Mouse (Mus musculus): Measurements from ENCODE around the gene Zbtb45. TPM values are rescaled to one million over a fixed set of nuclear protein-coding genes. Genes with fewer than 3 reads are reported as not detected.

Gene Zbtb45
- total and polyA plus RNA-seq, 3 experiments = 6.7 to 17.1 (median 9.5) TPM

GRCm38 (mm10) chr7:13056913-13057700, 47.3 kb upstream of the Zbtb45 start:
- Histone ChIP-seq H3K36me3 (replicated peaks in 1 of 2; ENCODE audit: control insufficient read depth in 1 of 2, insufficient read depth in 1 of 2, low read length in 1 of 2) (no peaks in the 10 kb centered on the region), H3K9me3 (replicated peaks; ENCODE audit: low read length) (no peaks in the 10 kb centered on the region), H3K27ac (ENCODE audit: insufficient read depth, low read depth) (no peak overlapping the region), H3K9ac (ENCODE audit: insufficient read depth, low read depth) (no peak overlapping the region), H3K4me3 (replicated peaks in 1 of 3; ENCODE audit: low read depth in 2 of 3, low read length in 2 of 3, poor library complexity in 1 of 3) (no peak overlapping the region), H3K4me1 (ENCODE audit: control insufficient read depth in 1 of 2, insufficient read depth in 2 of 2) (peaks cover 0 to 10% of the 10 kb centered on the region in 2 experiments; a peak in 1 of 4 replicates), H3K79me2 (replicated peaks; ENCODE audit: control insufficient read depth, extremely low read depth, insufficient read depth, poor library complexity, severe bottlenecking) (no peaks in the 10 kb centered on the region), H3K4me2 (ENCODE audit: insufficient read depth, low read depth, poor library complexity, severe bottlenecking) (no peak overlapping the region), H3K27me3 (replicated peaks) (peaks cover 35% of the 10 kb centered on the region)
- peak in 1 of 2 experiments; percentile 49; a peak in 2 of 4 replicates for TF ChIP-seq CTCF (conservative IDR thresholded peaks at IDR 0.05 in 1 of 2, IDR thresholded peaks at IDR 0.05 in 1 of 2; ENCODE audit: low read depth in 2 of 2, low read length in 2 of 2)
- TF ChIP-seq ELF1 (IDR thresholded peaks at IDR 0.05; ENCODE audit: low read depth, low read length) = no peak
- TF ChIP-seq MAFK (IDR thresholded peaks at IDR 0.05; ENCODE audit: insufficient replicate concordance, low read length) = no peak
- TF ChIP-seq RAD21 (IDR thresholded peaks at IDR 0.05; ENCODE audit: low read depth, low read length) = peak; percentile 16
- DNase-seq (ENCODE audit: extremely low read depth) = no peak
- in situ Hi-C loops (cut with MboI; ENCODE audit: low pct_ligation_motif_present, low pct_unique_long_range_greater_than_20kb, low sequenced_read_pairs) (loop anchor here (25.0 kb wide), 2 partner anchors 230 to 1255 kb away; partner anchors contain the start of genes Lig1 and Zswim9), dilution Hi-C loops (cut with MboI; ENCODE audit: extremely low pct_ligation_motif_present, extremely low pct_unique_long_range_greater_than_20kb, low sequenced_read_pairs) (no loop called here)

GRCm38 (mm10) chr7:13054287-13055010, 44.6 kb upstream of the Zbtb45 start, which contains the start of gene Mzf1:
Mzf1 (minus strand) TSS chr7:13054764.
- Histone ChIP-seq H3K9me3 (replicated peaks; ENCODE audit: low read length) (no peaks in the 10 kb centered on the region), H3K9ac (ENCODE audit: insufficient read depth, low read depth) (peak within 1 kb of the TSS; percentile 4; the same call in 1 of the 2 replicates), H3K4me1 (ENCODE audit: control insufficient read depth in 1 of 2, insufficient read depth in 2 of 2) (peaks cover 0 to 10% of the 10 kb centered on the region in 2 experiments; a peak in 1 of 4 replicates), H3K79me2 (replicated peaks; ENCODE audit: control insufficient read depth, extremely low read depth, insufficient read depth, poor library complexity, severe bottlenecking) (no peaks in the 10 kb centered on the region), H3K27ac (ENCODE audit: insufficient read depth, low read depth) (no peak within 1 kb of the TSS), H3K4me3 (replicated peaks in 1 of 3; ENCODE audit: low read depth in 2 of 3, low read length in 2 of 3, poor library complexity in 1 of 3) (peak within 1 kb of the TSS; percentile 65 to 68 (median 66)), H3K36me3 (replicated peaks in 1 of 2; ENCODE audit: control insufficient read depth in 1 of 2, insufficient read depth in 1 of 2, low read length in 1 of 2) (no peaks in the 10 kb centered on the region), H3K4me2 (ENCODE audit: insufficient read depth, low read depth, poor library complexity, severe bottlenecking) (peak within 1 kb of the TSS; percentile 93), H3K27me3 (replicated peaks) (peaks cover 29% of the 10 kb centered on the region)
- dilution Hi-C loops (cut with MboI; ENCODE audit: extremely low pct_ligation_motif_present, extremely low pct_unique_long_range_greater_than_20kb, low sequenced_read_pairs) = no loop called here
- in situ Hi-C loops (cut with MboI; ENCODE audit: low pct_ligation_motif_present, low pct_unique_long_range_greater_than_20kb, low sequenced_read_pairs) = loop anchor here (25.0 kb wide), 2 partner anchors 233 to 1258 kb away; partner anchors contain the start of genes Lig1 and Zswim9
- DNase-seq (ENCODE audit: extremely low read depth) = peak; percentile 95
- no peak for TF ChIP-seq USF2 (conservative IDR thresholded peaks at IDR 0.05; ENCODE audit: low read depth, low read length)
- TF ChIP-seq GABPA (IDR thresholded peaks at IDR 0.05; ENCODE audit: insufficient replicate concordance, low read depth, low read length) = no peak; the same call in 1 of the 2 replicates
- TF ChIP-seq KAT2A (IDR thresholded peaks at IDR 0.05; ENCODE audit: insufficient replicate concordance, low read length) = peak; percentile 87; the same call in 1 of the 2 replicates
- 0 out of 2 replicates have a peak, but pooled peaks have one; percentile 17 for TF ChIP-seq MAZ (IDR thresholded peaks at IDR 0.05; ENCODE audit: low read depth, low read length)
- peak; percentile 89 for TF ChIP-seq HCFC1 (IDR thresholded peaks at IDR 0.05; ENCODE audit: low read depth, low read length)
- TF ChIP-seq MAFK (IDR thresholded peaks at IDR 0.05; ENCODE audit: insufficient replicate concordance, low read length) = no peak
- TF ChIP-seq ETS1 (conservative IDR thresholded peaks at IDR 0.05; ENCODE audit: low read depth, low read length) = 0 out of 2 replicates have a peak, but pooled peaks have one; percentile 15
- TF ChIP-seq MAX (IDR thresholded peaks at IDR 0.05; ENCODE audit: low read length) = peak; percentile 81
- TF ChIP-seq MXI1 (IDR thresholded peaks at IDR 0.05; ENCODE audit: low read depth, low read length) = peak; percentile 92
- 0 out of 2 replicates have a peak, but pooled peaks have one; percentile 26 for TF ChIP-seq IRF4 (IDR thresholded peaks at IDR 0.05; ENCODE audit: low read depth, low read length)
- peak; percentile 90; the same call in 1 of the 2 replicates for TF ChIP-seq SIN3A (IDR thresholded peaks at IDR 0.05; ENCODE audit: low read length)
- TF ChIP-seq ZKSCAN1 (IDR thresholded peaks at IDR 0.05; ENCODE audit: borderline replicate concordance, low read depth, low read length) = no peak; the same call in 1 of the 2 replicates
- TF ChIP-seq UBTF (IDR thresholded peaks at IDR 0.05; ENCODE audit: low read depth, low read length) = no peak
- TF ChIP-seq POLR2A (IDR thresholded peaks at IDR 0.05; ENCODE audit: low read depth, low read length) = peak; percentile 59
- no peak for TF ChIP-seq SMC3 (IDR thresholded peaks at IDR 0.05; ENCODE audit: low read depth, low read length)
- TF ChIP-seq EP300 (IDR thresholded peaks at IDR 0.05; ENCODE audit: low read length) = no peak
- TF ChIP-seq RCOR1 (conservative IDR thresholded peaks at IDR 0.05; ENCODE audit: low read depth, low read length) = no peak
- TF ChIP-seq NELFE (IDR thresholded peaks at IDR 0.05; ENCODE audit: low read depth, low read length) = peak; percentile 44; the same call in 1 of the 2 replicates
- peak; percentile 61; the same call in 1 of the 2 replicates for TF ChIP-seq TBP (conservative IDR thresholded peaks at IDR 0.05; ENCODE audit: low read depth, low read length)
- TF ChIP-seq RAD21 (IDR thresholded peaks at IDR 0.05; ENCODE audit: low read depth, low read length) = no peak
- TF ChIP-seq MEF2A (IDR thresholded peaks at IDR 0.05; ENCODE audit: borderline replicate concordance, low read depth, low read length) = no peak
- TF ChIP-seq ZC3H11A (IDR thresholded peaks at IDR 0.05; ENCODE audit: low read depth, low read length) = no peak
- TF ChIP-seq JUN (IDR thresholded peaks at IDR 0.05; ENCODE audit: insufficient read depth, low read depth, low read length) = no peak
- TF ChIP-seq BHLHE40 (IDR thresholded peaks at IDR 0.05; ENCODE audit: low read depth, low read length) = no peak
- peak; percentile 98 for TF ChIP-seq ZNF384 (IDR thresholded peaks at IDR 0.05; ENCODE audit: low read depth, low read length)
- peak; percentile 44; the same call in 1 of the 2 replicates for TF ChIP-seq MYC (IDR thresholded peaks at IDR 0.05; ENCODE audit: low read depth, low read length)

All from CH12.LX (cell line).